Mouse (Mus musculus): ENCODE data around the gene Cherp. TPM values are rescaled to one million over a fixed set of nuclear protein-coding genes. Genes with fewer than 3 reads are reported as not detected.

Cherp gene
- polyA plus RNA-seq, 1 experiment from 2014 or later, result 15.6 TPM

GRCm38 (mm10) chr8:72464211-72464610 lies 10.8 kb downstream of the Cherp start:
- no peak overlapping the region for H3K9ac ChIP-seq (ENCODE audit: low read length)
- no peak for ATAC-seq (ENCODE audit: low FRiP score, low TSS enrichment)
- H3K36me3 ChIP-seq (ENCODE audit: control insufficient read depth, insufficient read depth, low read length), result peaks cover 74% of the 10 kb centered on the region
- H3K27ac ChIP-seq (replicated peaks), result no peak overlapping the region
- no peak for DNase-seq (ENCODE audit: low spot score)
- H3K27me3 ChIP-seq (ENCODE audit: control insufficient read depth, insufficient read depth, low read length), result no peaks in the 10 kb centered on the region
- no peaks in the 10 kb centered on the region for H3K9me3 ChIP-seq (ENCODE audit: control insufficient read depth, low read length)
- 87% methylated on average over 10 of the region's 10 CpGs for WGBS
- no peak overlapping the region for H3K4me3 ChIP-seq (ENCODE audit: low read depth, low read length)
- H3K4me1 ChIP-seq (replicated peaks; ENCODE audit: control insufficient read depth, insufficient read depth), result no peaks in the 10 kb centered on the region
- H3K4me2 ChIP-seq (replicated peaks; ENCODE audit: low read depth), result no peak overlapping the region
- TF ChIP-seq EP300 (optimal IDR thresholded peaks at IDR 0.05), result no peak

GRCm38 (mm10) chr8:72459881-72460533 lies 15.0 kb downstream of the Cherp start:
- ATAC-seq (ENCODE audit: low FRiP score, low TSS enrichment) (no peak), DNase-seq (ENCODE audit: low spot score) (no peak)
- Histone ChIP-seq H3K4me3 (ENCODE audit: low read depth, low read length) (no peak overlapping the region), H3K9ac (ENCODE audit: low read length) (no peak overlapping the region), H3K36me3 (ENCODE audit: control insufficient read depth, insufficient read depth, low read length) (peaks cover 39% of the 10 kb centered on the region), H3K27me3 (ENCODE audit: control insufficient read depth, insufficient read depth, low read length) (no peaks in the 10 kb centered on the region), H3K9me3 (ENCODE audit: control insufficient read depth, low read length) (no peaks in the 10 kb centered on the region), H3K4me1 (replicated peaks; ENCODE audit: control insufficient read depth, insufficient read depth) (no peaks in the 10 kb centered on the region), H3K27ac (replicated peaks) (no peak overlapping the region), H3K4me2 (replicated peaks; ENCODE audit: low read depth) (no peak overlapping the region)
- WGBS, result 92% methylated on average over 4 of the region's 4 CpGs
- TF ChIP-seq EP300 (optimal IDR thresholded peaks at IDR 0.05) (no peak), CTCF (IDR thresholded peaks at IDR 0.05; ENCODE audit: low read depth) (no peak)

DNA sequence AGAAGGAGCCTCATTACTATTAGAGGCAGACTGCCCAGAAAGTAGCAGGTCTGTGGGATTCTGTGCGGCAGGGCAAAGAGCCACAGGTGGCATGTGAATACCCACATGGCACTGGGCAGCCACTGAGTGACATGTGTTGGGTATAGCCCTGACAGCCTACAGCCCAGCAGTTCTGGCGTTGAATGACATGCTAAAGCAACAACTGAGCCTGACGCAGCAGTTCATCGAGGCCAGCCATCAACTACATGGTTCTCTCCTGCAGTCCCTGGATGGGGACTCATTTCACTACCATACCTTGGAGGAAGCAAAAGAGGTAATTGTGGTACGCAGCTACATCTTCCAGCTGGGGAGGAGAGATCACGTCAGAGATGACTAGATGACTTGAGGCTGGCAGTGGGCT lies 16.6 kb downstream of the Cherp start:
- H3K9ac ChIP-seq (ENCODE audit: low read length), result no peak overlapping the region
- H3K27me3 ChIP-seq (ENCODE audit: control insufficient read depth, insufficient read depth, low read length), result no peaks in the 10 kb centered on the region
- DNase-seq (ENCODE audit: low spot score), result no peak
- WGBS, result 78% methylated on average over 6 of the region's 6 CpGs
- ATAC-seq (ENCODE audit: low FRiP score, low TSS enrichment), result no peak
- H3K4me1 ChIP-seq (replicated peaks; ENCODE audit: control insufficient read depth, insufficient read depth), result no peaks in the 10 kb centered on the region
- no peak overlapping the region for H3K4me3 ChIP-seq (ENCODE audit: low read depth, low read length)
- H3K27ac ChIP-seq (replicated peaks), result no peak overlapping the region
- H3K4me2 ChIP-seq (replicated peaks; ENCODE audit: low read depth), result no peak overlapping the region
- TF ChIP-seq CTCF (IDR thresholded peaks at IDR 0.05; ENCODE audit: low read depth) (no peak), EP300 (optimal IDR thresholded peaks at IDR 0.05) (no peak)
- H3K9me3 ChIP-seq (ENCODE audit: control insufficient read depth, low read length), result no peaks in the 10 kb centered on the region
- H3K36me3 ChIP-seq (ENCODE audit: control insufficient read depth, insufficient read depth, low read length), result peaks cover 33% of the 10 kb centered on the region

DNA sequence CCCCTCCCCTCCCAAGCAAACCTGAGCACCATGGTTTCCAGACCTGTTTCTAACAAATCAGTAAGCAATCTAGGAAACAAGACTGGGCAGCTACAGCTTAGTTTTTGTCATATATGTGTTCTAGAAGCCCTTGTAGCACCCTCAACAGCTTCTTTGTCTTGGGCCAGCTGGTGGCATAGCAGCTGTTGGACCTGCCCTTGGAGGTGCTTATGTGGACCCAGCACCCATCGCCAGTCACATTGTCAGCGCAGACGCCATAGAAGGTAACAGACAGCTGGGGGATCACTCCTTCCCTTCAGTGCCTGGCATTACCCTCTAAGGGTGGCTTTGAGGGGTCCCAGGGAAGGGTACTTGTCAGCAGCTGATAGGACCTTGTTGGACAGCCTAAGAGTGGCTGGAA lies 17.2 kb downstream of the Cherp start:
- no peak for ATAC-seq (ENCODE audit: low FRiP score, low TSS enrichment)

GRCm38 (mm10) chr8:72455317-72455716 lies 19.7 kb downstream of the Cherp start:
- H3K27ac ChIP-seq (replicated peaks), result no peak overlapping the region
- no peak overlapping the region for H3K9ac ChIP-seq (ENCODE audit: low read length)
- H3K4me3 ChIP-seq (ENCODE audit: low read depth, low read length), result no peak overlapping the region
- 70% methylated on average over 4 of the region's 4 CpGs for WGBS
- no peaks in the 10 kb centered on the region for H3K27me3 ChIP-seq (ENCODE audit: control insufficient read depth, insufficient read depth, low read length)
- no peaks in the 10 kb centered on the region for H3K4me1 ChIP-seq (replicated peaks; ENCODE audit: control insufficient read depth, insufficient read depth)
- H3K9me3 ChIP-seq (ENCODE audit: control insufficient read depth, low read length), result no peaks in the 10 kb centered on the region
- H3K4me2 ChIP-seq (replicated peaks; ENCODE audit: low read depth), result no peak overlapping the region
- peaks cover 11% of the 10 kb centered on the region for H3K36me3 ChIP-seq (ENCODE audit: control insufficient read depth, insufficient read depth, low read length)
- ATAC-seq (ENCODE audit: low FRiP score, low TSS enrichment), result no peak
- no peak for TF ChIP-seq EP300 (optimal IDR thresholded peaks at IDR 0.05)
- no peak for DNase-seq (ENCODE audit: low spot score)

More for the DNA sequence above, 17.2 kb downstream of the Cherp start:
- Histone ChIP-seq H3K4me2 (replicated peaks; ENCODE audit: low read depth) (no peak overlapping the region), H3K9ac (ENCODE audit: low read length) (no peak overlapping the region), H3K27ac (replicated peaks) (no peak overlapping the region), H3K4me3 (ENCODE audit: low read depth, low read length) (no peak overlapping the region), H3K9me3 (ENCODE audit: control insufficient read depth, low read length) (no peaks in the 10 kb centered on the region), H3K27me3 (ENCODE audit: control insufficient read depth, insufficient read depth, low read length) (no peaks in the 10 kb centered on the region), H3K4me1 (replicated peaks; ENCODE audit: control insufficient read depth, insufficient read depth) (no peaks in the 10 kb centered on the region), H3K36me3 (ENCODE audit: control insufficient read depth, insufficient read depth, low read length) (peaks cover 27% of the 10 kb centered on the region)
- 90% methylated on average over 3 of the region's 3 CpGs for WGBS
- no peak for DNase-seq (ENCODE audit: low spot score)
- no peak for TF ChIP-seq CTCF (IDR thresholded peaks at IDR 0.05; ENCODE audit: low read depth)
- TF ChIP-seq EP300 (optimal IDR thresholded peaks at IDR 0.05), result no peak

- WGBS, result 93% methylated on average over 2 of the region's 2 CpGs
- Histone ChIP-seq H3K4me2 (replicated peaks; ENCODE audit: low read depth) (no peak overlapping the region), H3K9me3 (ENCODE audit: control insufficient read depth, low read length) (no peaks in the 10 kb centered on the region), H3K27ac (replicated peaks) (no peak overlapping the region), H3K4me1 (replicated peaks; ENCODE audit: control insufficient read depth, insufficient read depth) (no peaks in the 10 kb centered on the region), H3K27me3 (ENCODE audit: control insufficient read depth, insufficient read depth, low read length) (no peaks in the 10 kb centered on the region), H3K36me3 (ENCODE audit: control insufficient read depth, insufficient read depth, low read length) (peaks cover 14% of the 10 kb centered on the region; the same call in 1 of the 2 replicates), H3K4me3 (ENCODE audit: low read depth, low read length) (no peak overlapping the region), H3K9ac (ENCODE audit: low read length) (no peak overlapping the region)
- ATAC-seq (ENCODE audit: low FRiP score, low TSS enrichment) (no peak), DNase-seq (ENCODE audit: low spot score) (no peak)
- TF ChIP-seq EP300 (optimal IDR thresholded peaks at IDR 0.05), result no peak
- 0 out of 2 replicates have a peak, but pooled peaks have one; percentile 18 for TF ChIP-seq CTCF (IDR thresholded peaks at IDR 0.05; ENCODE audit: low read depth)
Observed at GRCm38 (mm10) chr8:72453904-72454303, 21.1 kb downstream of the Cherp start.

Data from stomach, postnatal 0 days (tissue).